Mouse (Mus musculus) mature B cell (primary cell): ENCODE measurements around the gene Gm45618.

Experiments
- in situ Hi-C: fragments of 300-500 bp; cut with MboI; formaldehyde crosslinking; loops from 2 replicates; pipeline ENCODE4 v1.14.3; 2019

Gene Gm45618

DNA sequence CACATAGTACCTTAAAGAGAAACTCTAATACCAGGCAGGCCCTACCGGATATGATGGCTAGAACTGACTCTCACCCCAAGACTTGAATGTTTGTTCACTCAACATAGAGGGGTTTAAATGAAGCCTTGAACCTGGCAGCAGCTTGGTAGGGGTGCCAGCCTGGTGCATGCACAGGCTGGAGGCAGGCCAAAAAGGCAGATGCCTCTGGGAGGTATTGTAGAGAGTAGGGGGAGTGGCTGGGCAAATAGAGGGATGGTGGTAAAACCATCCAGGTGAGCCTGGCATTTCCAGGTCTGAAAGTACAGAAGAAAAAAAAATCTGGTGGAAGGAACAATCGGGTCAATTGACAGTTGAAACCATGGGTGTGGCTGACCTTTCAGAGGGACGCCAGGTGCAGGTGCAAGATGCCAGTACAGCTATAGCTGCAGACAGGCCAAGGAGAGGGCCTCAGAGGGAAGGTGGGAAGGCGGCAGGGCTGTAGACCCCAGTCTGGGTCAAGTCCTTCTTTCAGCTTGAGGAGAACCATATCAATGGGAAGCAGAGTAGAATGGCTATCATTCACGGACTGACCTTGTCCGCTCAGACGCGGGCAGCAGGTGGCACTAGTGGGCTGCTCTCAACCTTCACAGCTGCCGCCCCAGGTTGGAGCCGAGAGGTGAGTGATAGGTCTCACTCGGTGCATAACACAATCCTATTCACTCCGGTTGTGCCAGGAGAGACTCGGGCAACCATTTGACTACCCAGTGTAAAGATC, 49.9 kb downstream of the Gm45618 start:
- in situ Hi-C loops: no loop called here
